Mouse (Mus musculus) heart, embryonic 13.5 days (tissue): Measurements from ENCODE around the gene C5ar2. TPM values are rescaled to one million over a fixed set of nuclear protein-coding genes. Genes with fewer than 3 reads are reported as not detected.
"Not testable (repeated sequence)": the region's sequence is repeated elsewhere in the genome, so short reads cannot be mapped to it uniquely, and the experiment has no call there.

ENCODE experiments used
- ATAC-seq: fragments of 200-750 bp; cut with Nextera tagmentation; 2 replicates; pipeline ENCODE4 v1.8.0; 2017; ENCODE audit warnings: moderate TSS enrichment; ENCODE audit not compliant: insufficient number of reproducible peaks, low FRiP score, low TSS enrichment; ENCODE audit errors: extremely low read depth
- H3K27ac ChIP-seq: fragments of 300-500 bp; sonication (generic); replicated peaks from 2 replicates; pipeline ENCODE4 v1.5.1; 2015; ENCODE audit warnings: moderate library complexity, mild to moderate bottlenecking, inconsistent platforms
- H3K27me3 ChIP-seq: fragments of 300-500 bp; sonication (generic); replicated peaks from 2 replicates; pipeline ENCODE4 v1.6.1; 2015; ENCODE audit warnings: mild to moderate bottlenecking, inconsistent platforms
- H3K36me3 ChIP-seq: fragments of 300-500 bp; sonication (generic); 2 replicates; pipeline ENCODE4 v1.6.1; 2015; ENCODE audit warnings: mild to moderate bottlenecking, inconsistent platforms
- H3K4me1 ChIP-seq: fragments of 300-500 bp; sonication (generic); 2 replicates; pipeline ENCODE4 v1.6.1; 2015; ENCODE audit warnings: inconsistent platforms
- H3K4me2 ChIP-seq: fragments of 300-500 bp; sonication (generic); 2 replicates; pipeline ENCODE4 v1.6.1; 2015; ENCODE audit warnings: inconsistent platforms, mild to moderate bottlenecking, moderate library complexity
- H3K4me3 ChIP-seq: fragments of 300-500 bp; sonication (generic); 2 replicates; pipeline ENCODE4 v1.5.1; 2015; ENCODE audit warnings: moderate library complexity, mild to moderate bottlenecking, inconsistent platforms
- H3K9ac ChIP-seq: fragments of 300-500 bp; sonication (generic); 2 replicates; pipeline ENCODE4 v1.6.1; 2015; ENCODE audit warnings: inconsistent platforms, mild to moderate bottlenecking, moderate library complexity
- H3K9me3 ChIP-seq: fragments of 300-500 bp; sonication (generic); 2 replicates; pipeline ENCODE4 v1.6.1; 2016; ENCODE audit warnings: inconsistent platforms
- WGBS: fragments of 180-500 bp; shearing (Covaris S2); methylation state at CpG from one replicate; pipeline ENCODE4 v1.1.7; 2015; ENCODE audit warnings: mixed read lengths; 5-methylcytosine and 5-hydroxymethylcytosine counted together
- polyA plus RNA-seq: library from polyadenylated mRNA; unstranded; fragments of >200 nt; fragmentation: Nextera tagmentation; extraction: Ambion mirVana; gene quantifications from 2 replicates; pipeline ENCODE4 v1.2.1, GENCODE M21; 2015

Gene C5ar2
- polyA plus RNA-seq, 1 experiment from 2014 or later = 0.78 TPM

GRCm38 (mm10) chr7:16255963-16256362 is 12.0 kb upstream of the C5ar2 start:
- not testable (repeated sequence) for H3K4me2 ChIP-seq, H3K36me3 ChIP-seq, H3K27me3 ChIP-seq, H3K4me3 ChIP-seq, ATAC-seq, H3K9me3 ChIP-seq, H3K27ac ChIP-seq, H3K9ac ChIP-seq, H3K4me1 ChIP-seq
- 76% methylated on average over 4 of the region's 4 CpGs for WGBS

GRCm38 (mm10) chr7:16254195-16254594 is 10.2 kb upstream of the C5ar2 start:
- Histone ChIP-seq H3K36me3 (no peaks in the 10 kb centered on the region), H3K27me3 (no peaks in the 10 kb centered on the region), H3K27ac (no peak overlapping the region), H3K4me1 (no peaks in the 10 kb centered on the region), H3K9ac (no peak overlapping the region), H3K4me3 (no peak overlapping the region), H3K9me3 (no peaks in the 10 kb centered on the region), H3K4me2 (no peak overlapping the region)
- no peak for ATAC-seq
- 42% methylated on average over 4 of the region's 4 CpGs for WGBS

GRCm38 (mm10) chr7:16250687-16251086 is 6.7 kb upstream of the C5ar2 start:
- no peaks in the 10 kb centered on the region for H3K27me3 ChIP-seq
- H3K4me2 ChIP-seq = no peak overlapping the region
- no peak overlapping the region for H3K27ac ChIP-seq
- H3K9me3 ChIP-seq = no peaks in the 10 kb centered on the region
- no peaks in the 10 kb centered on the region for H3K36me3 ChIP-seq
- no peak overlapping the region for H3K4me3 ChIP-seq
- ATAC-seq = no peak
- 79% methylated on average over 5 of the region's 5 CpGs for WGBS
- no peaks in the 10 kb centered on the region for H3K4me1 ChIP-seq
- H3K9ac ChIP-seq = no peak overlapping the region

- H3K27me3 ChIP-seq = no peaks in the 10 kb centered on the region
- WGBS = 29% methylated on average over 3 of the region's 4 CpGs
- no peak overlapping the region for H3K4me2 ChIP-seq
- no peak overlapping the region for H3K9ac ChIP-seq
- no peak overlapping the region for H3K4me3 ChIP-seq
- H3K4me1 ChIP-seq = peaks cover 6% of the 10 kb centered on the region; the same call in 1 of the 2 replicates
- H3K9me3 ChIP-seq = no peaks in the 10 kb centered on the region
- no peak for ATAC-seq
- no peaks in the 10 kb centered on the region for H3K36me3 ChIP-seq
- H3K27ac ChIP-seq = no peak overlapping the region
Observed at GRCm38 (mm10) chr7:16245958-16246357, 2.0 kb upstream of the C5ar2 start.

- no peaks in the 10 kb centered on the region for H3K27me3 ChIP-seq
- no peak overlapping the region; the same call in 1 of the 2 replicates for H3K9ac ChIP-seq
- ATAC-seq = no peak
- H3K36me3 ChIP-seq = no peaks in the 10 kb centered on the region
- 0 out of 2 replicates have a peak overlapping the region, but pooled peaks have one; percentile 20 for H3K27ac ChIP-seq
- no peak overlapping the region for H3K4me2 ChIP-seq
- no peaks in the 10 kb centered on the region for H3K9me3 ChIP-seq
- 62% methylated on average over 6 of the region's 6 CpGs for WGBS
- no peak overlapping the region for H3K4me3 ChIP-seq
- peaks cover 15% of the 10 kb centered on the region for H3K4me1 ChIP-seq
Observed at GRCm38 (mm10) chr7:16242198-16242597, 1.8 kb downstream of the C5ar2 start.

- Histone ChIP-seq H3K4me3 (no peak overlapping the region), H3K27ac (0 out of 2 replicates have a peak overlapping the region, but pooled peaks have one; percentile 20), H3K9ac (peak overlapping the region; percentile 1; the same call in 1 of the 2 replicates), H3K36me3 (no peaks in the 10 kb centered on the region), H3K4me1 (peaks cover 15% of the 10 kb centered on the region), H3K4me2 (no peak overlapping the region), H3K9me3 (no peaks in the 10 kb centered on the region), H3K27me3 (no peaks in the 10 kb centered on the region)
- no peak for ATAC-seq
- WGBS = 43% methylated on average over 11 of the region's 11 CpGs
Observed at GRCm38 (mm10) chr7:16241787-16242186, 2.2 kb downstream of the C5ar2 start.

GRCm38 (mm10) chr7:16240978-16241303 is 3.0 kb downstream of the C5ar2 start:
- H3K4me3 ChIP-seq = no peak overlapping the region
- H3K4me1 ChIP-seq = peaks cover 15% of the 10 kb centered on the region
- WGBS = 87% methylated on average over 1 of the region's 1 CpGs
- H3K9me3 ChIP-seq = no peaks in the 10 kb centered on the region
- H3K4me2 ChIP-seq = no peak overlapping the region
- no peak for ATAC-seq
- no peaks in the 10 kb centered on the region for H3K27me3 ChIP-seq
- H3K36me3 ChIP-seq = no peaks in the 10 kb centered on the region
- H3K27ac ChIP-seq = 0 out of 2 replicates have a peak overlapping the region, but pooled peaks have one; percentile 20
- H3K9ac ChIP-seq = no peak overlapping the region

- H3K36me3 ChIP-seq = no peaks in the 10 kb centered on the region
- no peak overlapping the region for H3K9ac ChIP-seq
- H3K4me2 ChIP-seq = peak overlapping the region; percentile 43
- H3K27me3 ChIP-seq = no peaks in the 10 kb centered on the region
- H3K4me1 ChIP-seq = peaks cover 15% of the 10 kb centered on the region
- no peak overlapping the region for H3K4me3 ChIP-seq
- no peaks in the 10 kb centered on the region for H3K9me3 ChIP-seq
- 64% methylated on average over 7 of the region's 7 CpGs for WGBS
- 0 out of 2 replicates have a peak overlapping the region, but pooled peaks have one; percentile 61 for H3K27ac ChIP-seq
- no peak for ATAC-seq
Observed at GRCm38 (mm10) chr7:16240281-16240977, 3.5 kb downstream of the C5ar2 start.

- Histone ChIP-seq H3K9ac (0 out of 2 replicates have a peak overlapping the region, but pooled peaks have one; percentile 7), H3K4me2 (peak overlapping the region; percentile 43), H3K4me1 (peaks cover 15% of the 10 kb centered on the region), H3K27me3 (no peaks in the 10 kb centered on the region), H3K4me3 (0 out of 2 replicates have a peak overlapping the region, but pooled peaks have one; percentile 6), H3K36me3 (no peaks in the 10 kb centered on the region), H3K9me3 (no peaks in the 10 kb centered on the region), H3K27ac (peak overlapping the region; percentile 61)
- WGBS = 50% methylated on average over 9 of the region's 9 CpGs
- ATAC-seq = no peak
Observed at GRCm38 (mm10) chr7:16239554-16239997, 4.4 kb downstream of the C5ar2 start.

GRCm38 (mm10) chr7:16229869-16230268 is 14.1 kb downstream of the C5ar2 start:
- peaks cover 6% of the 10 kb centered on the region for H3K9me3 ChIP-seq
- H3K36me3 ChIP-seq = no peaks in the 10 kb centered on the region
- no peak for ATAC-seq
- H3K4me3 ChIP-seq = no peak overlapping the region
- H3K4me2 ChIP-seq = no peak overlapping the region
- peaks cover 11% of the 10 kb centered on the region for H3K4me1 ChIP-seq
- no peak overlapping the region for H3K9ac ChIP-seq
- peak overlapping the region; percentile 38 for H3K27ac ChIP-seq
- 25% methylated on average over 5 of the region's 5 CpGs for WGBS
- H3K27me3 ChIP-seq = peaks cover 9% of the 10 kb centered on the region

- WGBS = 2% methylated on average over 34 of the region's 34 CpGs
- peak; percentile 90 for ATAC-seq
- Histone ChIP-seq H3K9ac (peak within 1 kb of the TSS; percentile 91), H3K27me3 (peaks cover 12% of the 10 kb centered on the region), H3K4me3 (peak within 1 kb of the TSS; percentile 83), H3K9me3 (no peaks in the 10 kb centered on the region), H3K4me1 (peaks cover 12% of the 10 kb centered on the region), H3K4me2 (peak within 1 kb of the TSS; percentile 85), H3K27ac (peak within 1 kb of the TSS; percentile 69), H3K36me3 (peaks cover 18% of the 10 kb centered on the region)
Observed at GRCm38 (mm10) chr7:16221582-16222272, 22.2 kb downstream of the C5ar2 start, which contains the start of gene Dhx34. Gene Dhx34 (minus strand): TSS chr7:16222037.
